Mouse (Mus musculus) kidney, postnatal 0 days (tissue): ENCODE data around the gene Med29. TPM values are rescaled to one million over a fixed set of nuclear protein-coding genes. Genes with fewer than 3 reads are reported as not detected.

Experiments used
- ATAC-seq: fragments of 200-750 bp; cut with Nextera tagmentation; replicated peaks from 2 replicates; pipeline ENCODE4 v1.8.0; 2017; ENCODE audit warnings: low read depth, moderate number of reproducible peaks, moderate TSS enrichment, moderate library complexity; ENCODE audit not compliant: low FRiP score
- DNase-seq: peaks from one replicate; pipeline ENCODE4 v3.0.0-alpha.2; 2016; ENCODE audit warnings: low spot score
- H3K27ac ChIP-seq: fragments of 300-500 bp; sonication (generic); 2 replicates; pipeline ENCODE4 v1.5.1; 2014; ENCODE audit warnings: mild to moderate bottlenecking
- H3K27me3 ChIP-seq: fragments of 300-500 bp; sonication (generic); 2 replicates; pipeline ENCODE4 v1.6.1; 2014; ENCODE audit warnings: low read length, mixed read lengths; ENCODE audit not compliant: insufficient read depth
- H3K36me3 ChIP-seq: fragments of 300-500 bp; sonication (generic); 2 replicates; pipeline ENCODE4 v1.6.1; 2014; ENCODE audit warnings: low read length, mixed read lengths; ENCODE audit not compliant: insufficient read depth
- H3K4me1 ChIP-seq: fragments of 300-500 bp; sonication (generic); replicated peaks from 2 replicates; pipeline ENCODE4 v1.6.1; 2014; ENCODE audit warnings: antibody characterized with exemption, low read length, mixed read lengths; ENCODE audit not compliant: insufficient read depth
- H3K4me2 ChIP-seq: fragments of 300-500 bp; sonication (generic); 2 replicates; pipeline ENCODE4 v1.6.1; 2014; ENCODE audit warnings: mild to moderate bottlenecking, low read length, moderate library complexity, mixed read lengths
- H3K4me3 ChIP-seq: fragments of 300-500 bp; sonication (generic); replicated peaks from 2 replicates; pipeline ENCODE4 v1.5.1; 2014; ENCODE audit warnings: low read depth, low read length
- H3K9ac ChIP-seq: fragments of 300-500 bp; sonication (generic); 2 replicates; pipeline ENCODE4 v1.6.1; 2014; ENCODE audit warnings: low read depth, low read length
- H3K9me3 ChIP-seq: fragments of 300-500 bp; sonication (generic); replicated peaks from 2 replicates; pipeline ENCODE4 v1.6.1; 2016; ENCODE audit warnings: low read length, inconsistent platforms, mixed read lengths
- CTCF ChIP-seq: IDR thresholded peaks from 2 replicates; pipeline ENCODE4 v1.5.1; 2016; ENCODE audit warnings: antibody characterized with exemption, low read depth, mild to moderate bottlenecking, moderate library complexity
- WGBS: fragments of 180-500 bp; shearing (Covaris S2); extraction: QIAGEN DNeasy Blood & Tissue Kit; methylation state at CpG from one replicate; pipeline ENCODE4 v1.1.7; 2014; 5-methylcytosine and 5-hydroxymethylcytosine counted together
- polyA plus RNA-seq: library from polyadenylated mRNA; unstranded; fragments of >200 nt; fragmentation: Nextera tagmentation; extraction: Ambion mirVana; gene quantifications from 2 replicates; pipeline ENCODE4 v1.2.1, GENCODE M21; 2015

Gene Med29
- polyA plus RNA-seq, 1 experiment from 2014 or later: 47.8 TPM

DNA sequence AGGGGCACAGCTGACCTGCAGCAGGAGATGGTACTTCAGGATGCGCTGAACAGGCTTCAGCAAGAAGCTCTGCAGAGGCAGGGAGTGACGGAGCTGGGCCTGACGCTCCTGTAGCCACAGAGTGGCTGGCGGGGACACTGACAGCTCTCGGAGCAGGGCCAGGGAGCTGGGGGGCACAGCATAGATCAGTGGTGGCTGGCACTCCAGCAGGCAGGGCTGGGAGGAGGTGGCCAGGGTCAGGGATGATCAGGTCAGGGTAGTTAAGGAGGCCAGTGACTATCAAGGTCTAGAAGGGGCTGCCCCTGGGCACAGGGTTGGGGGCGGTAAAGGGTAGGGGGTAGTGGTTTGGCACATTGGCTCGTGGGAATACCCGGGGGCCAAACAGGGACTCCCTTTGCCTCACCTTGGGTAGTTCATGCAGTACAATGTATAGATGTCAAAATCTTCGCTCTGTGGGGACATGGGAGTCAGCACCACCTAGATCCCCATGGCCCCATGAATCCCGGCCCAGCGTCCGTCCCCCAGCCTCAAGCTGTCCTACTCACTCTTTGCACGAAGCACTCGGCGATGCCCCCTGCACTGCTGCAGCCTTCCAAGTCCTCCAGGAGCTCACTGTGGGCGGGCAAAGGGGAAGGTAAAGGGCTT, 24.1 kb downstream of the Med29 start:
- DNase-seq: no peak
- Histone ChIP-seq H3K4me3 (no peak overlapping the region), H3K27ac (no peak overlapping the region), H3K9ac (no peak overlapping the region), H3K4me1 (peaks cover 10% of the 10 kb centered on the region; the same call in 1 of the 2 replicates), H3K4me2 (no peak overlapping the region), H3K27me3 (no peaks in the 10 kb centered on the region), H3K9me3 (no peaks in the 10 kb centered on the region), H3K36me3 (peaks cover 34% of the 10 kb centered on the region)
- TF ChIP-seq CTCF: no peak
- WGBS: 91% methylated on average over 16 of the region's 16 CpGs
- no peak for ATAC-seq

DNA sequence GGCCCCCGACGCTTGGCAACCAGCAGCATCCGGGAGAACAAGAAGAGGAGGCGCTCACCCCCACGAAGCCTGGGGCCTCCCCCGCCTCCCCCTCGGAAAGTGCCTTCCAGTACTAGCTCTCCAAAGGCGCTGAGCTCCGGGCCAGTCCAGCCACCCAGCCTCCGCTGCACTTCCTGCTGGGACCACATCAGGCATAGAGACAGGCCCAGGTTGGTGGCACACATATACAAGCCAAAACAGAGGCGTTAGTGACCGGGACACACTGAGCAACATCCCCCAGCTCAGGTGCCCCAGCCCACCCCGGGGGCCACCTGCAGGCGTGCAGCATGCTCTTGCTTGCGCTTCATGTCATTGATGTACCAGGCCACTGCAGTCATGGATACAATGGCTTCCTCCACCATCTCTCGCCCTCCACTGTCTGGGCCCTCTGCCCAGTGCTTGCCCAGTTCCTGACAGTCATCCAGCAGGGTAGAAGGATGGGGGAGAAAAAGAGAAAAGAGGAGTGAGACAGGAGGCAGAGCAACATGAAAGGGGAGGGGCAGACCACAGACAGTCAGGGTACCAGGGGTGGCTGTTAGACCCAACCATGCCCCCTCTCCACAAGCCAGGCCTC, 24.7 kb downstream of the Med29 start:
- Histone ChIP-seq H3K9ac (no peak overlapping the region), H3K27me3 (no peaks in the 10 kb centered on the region), H3K4me3 (no peak overlapping the region), H3K4me2 (no peak overlapping the region), H3K9me3 (no peaks in the 10 kb centered on the region), H3K27ac (no peak overlapping the region), H3K36me3 (peaks cover 36% of the 10 kb centered on the region), H3K4me1 (peaks cover 10% of the 10 kb centered on the region; the same call in 1 of the 2 replicates)
- ATAC-seq (no peak), DNase-seq (no peak)
- TF ChIP-seq CTCF: no peak
- 90% methylated on average over 16 of the region's 16 CpGs for WGBS

DNA sequence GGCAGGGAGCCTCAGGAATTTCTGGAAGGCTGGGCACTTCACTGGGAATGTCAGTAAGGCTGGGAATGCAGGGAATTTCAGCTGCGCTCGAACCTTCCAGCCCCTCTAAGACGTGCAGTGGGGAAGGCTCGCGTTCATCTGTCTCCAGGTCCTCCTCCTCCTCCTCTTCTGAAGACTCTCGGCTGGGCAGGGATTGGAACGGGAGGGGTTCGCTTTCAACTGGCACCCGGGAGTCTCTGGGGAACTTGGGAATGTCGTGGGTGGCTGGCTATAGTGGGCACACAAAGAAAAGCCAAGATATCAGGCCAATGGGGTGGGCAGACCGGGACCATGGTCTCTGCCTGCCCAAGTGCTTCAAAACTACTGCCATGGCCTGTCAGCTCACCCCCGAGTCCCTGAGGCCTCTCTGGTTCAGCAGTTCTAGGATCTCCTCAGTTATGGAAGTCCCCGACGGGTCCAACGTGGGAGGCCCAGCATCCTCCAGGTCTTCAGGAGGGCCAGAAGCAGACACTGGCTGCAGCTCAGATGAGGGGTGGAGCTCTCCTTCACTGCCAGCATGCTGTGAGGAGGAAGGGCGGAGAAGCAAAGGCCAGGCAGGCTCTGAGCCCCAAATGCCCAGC, 30.0 kb downstream of the Med29 start:
- TF ChIP-seq CTCF: no peak
- H3K4me1 ChIP-seq: 0 out of 2 replicates have a peak, but pooled peaks cover 2% of the 10 kb centered on the region
- peak overlapping the region; percentile 1; the same call in 1 of the 2 replicates for H3K27ac ChIP-seq
- no peak overlapping the region for H3K4me3 ChIP-seq
- no peaks in the 10 kb centered on the region for H3K27me3 ChIP-seq
- no peak overlapping the region for H3K4me2 ChIP-seq
- DNase-seq: no peak
- WGBS: 65% methylated on average over 16 of the region's 16 CpGs
- no peak for ATAC-seq
- H3K9ac ChIP-seq: no peak overlapping the region
- H3K36me3 ChIP-seq: peaks cover 59% of the 10 kb centered on the region
- no peaks in the 10 kb centered on the region for H3K9me3 ChIP-seq

GRCm38 (mm10) chr7:28361647-28362341, 30.7 kb downstream of the Med29 start:
- DNase-seq (no peak), ATAC-seq (no peak)
- H3K36me3 ChIP-seq: peaks cover 56% of the 10 kb centered on the region
- WGBS: 96% methylated on average over 20 of the region's 20 CpGs
- no peaks in the 10 kb centered on the region for H3K9me3 ChIP-seq
- no peak overlapping the region for H3K4me3 ChIP-seq
- no peak for TF ChIP-seq CTCF
- peak overlapping the region; percentile 1; the same call in 1 of the 2 replicates for H3K27ac ChIP-seq
- H3K4me2 ChIP-seq: no peak overlapping the region
- H3K27me3 ChIP-seq: no peaks in the 10 kb centered on the region
- H3K9ac ChIP-seq: no peak overlapping the region
- H3K4me1 ChIP-seq: 0 out of 2 replicates have a peak, but pooled peaks cover 8% of the 10 kb centered on the region

- Histone ChIP-seq H3K4me2 (no peak overlapping the region), H3K27ac (no peak overlapping the region), H3K36me3 (peaks cover 47% of the 10 kb centered on the region), H3K9ac (no peak overlapping the region), H3K27me3 (no peaks in the 10 kb centered on the region), H3K4me3 (no peak overlapping the region), H3K4me1 (0 out of 2 replicates have a peak, but pooled peaks cover 8% of the 10 kb centered on the region), H3K9me3 (no peaks in the 10 kb centered on the region)
- DNase-seq (no peak), ATAC-seq (no peak)
- WGBS: 88% methylated on average over 6 of the region's 6 CpGs
- TF ChIP-seq CTCF: no peak
These were observed 32.2 kb downstream of the Med29 start for GRCm38 (mm10) chr7:28360291-28360690.

GRCm38 (mm10) chr7:28359854-28360253, 32.7 kb downstream of the Med29 start:
- H3K9me3 ChIP-seq: no peaks in the 10 kb centered on the region
- ATAC-seq (no peak), DNase-seq (no peak)
- H3K27me3 ChIP-seq: no peaks in the 10 kb centered on the region
- H3K4me1 ChIP-seq: 0 out of 2 replicates have a peak, but pooled peaks cover 8% of the 10 kb centered on the region
- 79% methylated on average over 10 of the region's 10 CpGs for WGBS
- H3K9ac ChIP-seq: no peak overlapping the region
- H3K4me2 ChIP-seq: no peak overlapping the region
- no peak overlapping the region for H3K27ac ChIP-seq
- H3K36me3 ChIP-seq: peaks cover 47% of the 10 kb centered on the region
- no peak for TF ChIP-seq CTCF
- no peak overlapping the region for H3K4me3 ChIP-seq
